Mouse (Mus musculus): ENCODE measurements around the gene Abcc6.

Abcc6 gene

DNA sequence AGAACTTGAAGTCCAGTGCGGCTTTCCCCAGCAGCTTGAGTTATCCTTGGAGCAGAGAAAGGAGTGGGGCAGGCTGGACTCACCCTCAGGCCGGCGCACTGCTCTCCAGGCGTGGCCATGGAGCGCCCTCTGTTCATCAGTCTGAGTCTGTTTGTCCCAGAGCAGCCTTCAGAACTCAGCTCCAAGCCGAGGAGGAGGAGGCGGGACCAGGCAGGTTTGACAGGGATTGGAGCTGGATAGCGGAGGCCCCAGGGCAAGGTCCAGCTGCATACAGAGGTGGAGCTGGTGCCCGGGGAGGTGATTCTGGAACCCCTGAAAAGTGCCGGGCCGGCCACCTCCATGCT is at the start of gene Abcc6:
Gene Abcc6 (minus strand): TSS at position 158 of the 344 bp plus-strand sequence.
- DNase-seq (ENCODE audit: low spot score in 2 of 2): no peak

DNA sequence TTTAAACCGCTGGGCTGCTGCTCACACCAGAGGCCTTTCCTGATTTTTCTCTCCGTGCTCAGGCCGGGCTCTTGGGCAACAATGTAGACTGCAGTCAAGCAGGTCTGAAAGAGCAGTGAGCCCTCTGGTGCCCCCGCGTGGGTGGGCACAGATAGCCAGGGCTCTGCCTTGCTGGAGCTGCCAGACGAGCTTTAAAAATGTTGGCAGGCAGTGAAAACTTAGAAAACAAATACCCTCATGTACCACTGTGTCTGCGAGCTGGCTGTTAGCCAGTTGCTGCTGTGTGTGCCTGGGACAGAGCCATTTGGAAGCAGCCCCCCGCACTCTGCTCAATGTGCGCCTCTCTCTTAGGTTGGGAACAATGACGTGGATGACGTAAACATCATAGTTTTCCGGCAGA is 47.6 kb upstream of the Abcc6 start:
- DNase-seq (ENCODE audit: low spot score in 2 of 2): no peak

DNA sequence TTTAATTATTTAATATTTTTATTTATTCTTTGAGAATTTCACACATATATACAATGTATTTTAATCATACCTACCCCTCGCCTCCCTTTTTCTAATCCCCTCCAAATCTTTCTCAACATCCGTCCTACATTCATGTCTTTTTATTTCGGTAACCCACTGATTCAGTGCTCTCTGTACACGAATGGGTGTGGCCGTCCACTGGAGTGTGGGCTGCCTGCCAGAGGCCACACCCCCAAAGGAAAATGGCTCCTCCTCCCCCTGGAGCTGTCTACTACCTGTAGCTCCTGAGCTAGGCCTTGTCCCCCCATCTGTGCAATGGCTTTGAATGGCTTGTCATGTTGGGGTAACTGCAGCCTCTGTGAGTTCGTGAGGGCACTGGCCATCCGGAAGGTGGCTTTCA is 46.7 kb upstream of the Abcc6 start:
- no peak for DNase-seq (ENCODE audit: low spot score in 2 of 2)

DNA sequence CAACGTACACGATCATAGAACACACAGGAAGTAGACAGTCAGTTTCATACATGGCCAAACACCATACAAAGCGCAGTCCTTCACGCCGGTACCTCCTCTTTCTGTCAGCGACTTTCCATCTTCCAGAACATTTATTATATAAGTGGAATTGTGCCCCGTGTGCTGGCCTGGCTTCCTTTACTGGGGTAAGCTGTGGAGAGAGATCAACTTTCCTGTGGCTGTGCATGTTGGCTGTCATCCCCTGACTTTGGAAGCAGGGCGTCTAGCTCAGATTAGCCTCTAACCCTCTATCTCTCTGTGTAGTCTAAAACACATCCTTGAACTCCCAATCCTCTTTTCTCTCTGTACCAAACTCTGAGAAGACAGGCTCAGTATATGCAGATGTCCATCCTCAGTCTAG is 38.7 kb upstream of the Abcc6 start:
- no peak for DNase-seq (ENCODE audit: low spot score in 2 of 2)

DNA sequence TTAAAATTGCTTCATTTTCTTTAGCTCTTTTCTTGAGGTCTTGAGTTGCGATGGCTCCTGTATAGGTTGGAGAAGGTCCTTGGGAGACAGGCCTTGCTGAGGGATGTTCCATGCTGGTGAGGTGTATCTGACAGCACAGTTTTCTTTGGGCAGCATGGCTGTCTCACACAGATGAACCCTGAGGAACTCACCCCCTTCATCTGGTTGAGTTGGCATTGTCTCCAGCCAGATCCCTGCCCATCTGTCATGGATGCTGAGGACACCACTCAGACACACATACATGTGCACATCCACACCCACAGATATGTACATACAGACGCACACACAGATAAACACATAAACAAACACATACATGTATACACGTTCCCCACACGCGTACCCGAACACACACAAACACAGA is 33.2 kb upstream of the Abcc6 start:
- no peak for DNase-seq (ENCODE audit: low spot score in 2 of 2)

DNA sequence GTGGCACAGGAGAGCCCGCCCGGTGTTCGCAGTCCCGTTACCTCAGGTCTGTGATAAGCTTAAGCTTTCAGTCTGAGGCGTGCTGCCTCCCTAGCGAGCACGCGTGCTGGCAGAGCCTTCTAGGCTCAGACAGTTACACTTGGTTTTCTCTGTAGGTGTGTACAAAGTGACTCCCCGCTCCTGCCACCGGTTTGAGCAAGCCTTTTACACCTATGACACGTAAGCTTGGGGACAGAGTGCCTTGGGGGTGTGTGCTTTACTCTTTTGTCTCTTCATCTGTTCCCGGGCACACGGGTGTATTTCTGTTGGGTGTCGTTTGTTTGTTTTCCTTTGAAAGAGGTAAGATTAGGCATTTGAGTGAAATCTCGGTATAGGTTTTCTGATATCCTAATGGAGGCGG is 31.5 kb upstream of the Abcc6 start:
- DNase-seq (ENCODE audit: low spot score in 2 of 2): no peak

DNA sequence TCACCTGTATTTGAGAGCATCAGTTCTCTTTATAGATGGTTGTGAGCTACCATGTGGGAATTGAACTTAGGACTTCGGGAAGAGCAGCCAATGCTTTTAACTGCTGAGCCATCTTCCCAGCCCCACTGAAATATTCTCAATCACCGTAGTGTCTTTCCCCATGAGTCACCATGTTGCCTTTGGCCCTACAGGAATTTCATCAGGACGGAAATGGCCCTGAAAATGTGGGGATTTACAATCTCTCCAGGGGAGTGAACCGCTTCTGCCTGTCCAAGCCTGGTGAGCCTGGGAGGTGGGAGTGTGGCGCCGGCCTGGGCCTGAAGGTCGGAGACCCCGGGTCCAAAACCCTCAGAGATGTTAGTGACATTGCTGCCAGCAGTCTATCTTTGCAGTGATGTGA is 30.6 kb upstream of the Abcc6 start:
- no peak for DNase-seq (ENCODE audit: low spot score in 2 of 2)

DNA sequence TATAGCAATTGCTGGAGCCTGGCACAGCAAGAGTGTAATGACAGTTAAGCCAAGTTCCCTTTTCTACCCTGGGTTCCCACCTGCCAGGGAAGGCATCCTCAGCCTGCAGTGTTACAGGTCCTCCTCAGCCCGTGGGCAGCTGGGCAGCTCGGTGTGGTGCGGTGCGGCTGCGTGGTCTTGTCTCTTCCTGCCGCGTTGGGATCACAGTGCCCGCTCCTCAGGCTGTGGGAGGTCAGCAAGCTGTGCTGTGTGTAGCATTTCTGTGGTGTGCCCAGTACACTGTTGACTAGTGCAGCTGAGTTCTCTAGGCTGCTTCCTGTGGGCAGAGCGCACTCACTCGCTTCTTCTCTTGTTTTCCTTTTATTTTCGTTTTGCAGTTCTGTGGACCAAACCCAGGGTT is 28.8 kb upstream of the Abcc6 start:
- no peak for DNase-seq (ENCODE audit: low spot score in 2 of 2)

DNA sequence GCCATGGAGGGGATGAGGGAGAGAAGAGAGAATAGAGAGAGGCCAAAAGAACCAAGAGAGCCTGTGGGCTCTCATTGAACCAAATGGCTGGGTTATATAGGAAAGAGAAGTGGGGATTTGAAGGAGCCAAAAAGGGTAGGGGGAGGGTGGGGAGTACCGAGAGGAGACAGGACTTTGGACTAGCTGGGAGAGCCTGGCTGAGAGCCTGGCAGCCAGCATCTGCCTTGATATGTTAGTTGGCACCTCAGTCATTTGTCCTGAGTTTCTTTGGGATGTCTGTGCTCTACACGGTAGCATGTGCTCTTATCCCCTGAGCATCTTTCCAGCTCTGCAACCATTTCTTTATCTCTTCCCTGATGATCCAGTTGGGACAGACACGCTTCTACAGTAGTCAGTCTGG is 23.5 kb upstream of the Abcc6 start:
- DNase-seq (ENCODE audit: low spot score in 2 of 2): no peak

DNA sequence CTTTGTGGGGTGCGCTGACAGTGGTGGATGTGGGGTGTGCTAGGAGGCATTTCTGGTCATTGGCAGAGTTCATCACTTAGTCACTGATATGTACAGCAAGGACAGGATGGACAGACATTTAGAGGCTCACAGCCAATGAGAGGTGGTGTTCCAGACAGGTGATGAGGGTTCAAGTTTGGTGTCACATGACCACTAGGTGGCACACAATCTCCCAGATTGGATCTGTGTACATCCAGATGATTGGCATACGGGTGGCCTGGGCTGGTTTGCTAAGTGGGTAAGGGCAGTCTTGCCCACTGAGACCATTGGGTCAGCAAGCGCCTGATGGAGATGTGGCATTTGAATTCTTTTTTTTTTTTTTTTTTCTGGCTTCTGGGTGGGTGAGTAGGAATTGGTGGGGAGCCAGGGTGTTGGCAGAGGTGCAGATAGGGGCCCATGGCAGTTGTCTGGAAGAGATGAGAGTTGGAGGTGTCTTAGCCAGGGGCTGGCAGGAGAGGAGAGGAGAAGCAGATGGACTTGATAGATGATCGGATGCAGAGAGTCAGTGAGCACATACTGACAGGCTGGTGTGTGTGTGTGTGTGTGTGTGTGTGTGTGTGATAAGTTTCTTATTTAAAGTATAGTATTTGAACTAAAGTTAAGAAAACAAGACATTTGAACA is 22.2 kb upstream of the Abcc6 start:
- DNase-seq (ENCODE audit: low spot score in 2 of 2): no peak

DNA sequence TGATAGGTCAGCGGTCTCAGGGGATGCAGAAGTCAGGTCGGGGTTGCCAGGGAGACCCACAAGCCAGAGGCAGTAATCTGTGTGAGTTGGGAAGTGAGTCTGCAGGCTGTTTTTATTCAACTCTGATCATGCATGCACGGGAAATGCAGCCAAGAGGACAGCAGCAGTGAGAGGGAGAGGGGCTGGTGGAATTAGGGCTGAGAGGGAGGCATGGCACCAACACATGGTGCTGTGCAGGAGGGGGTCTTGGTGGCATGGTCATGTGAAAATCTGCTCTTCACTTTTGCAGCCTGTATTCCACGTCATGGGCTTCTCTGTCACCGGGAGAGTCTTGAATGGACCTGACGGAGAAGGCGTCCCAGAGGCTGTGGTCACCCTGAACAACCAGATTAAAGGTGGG is 19.9 kb upstream of the Abcc6 start:
- no peak for DNase-seq (ENCODE audit: low spot score in 2 of 2)

DNA sequence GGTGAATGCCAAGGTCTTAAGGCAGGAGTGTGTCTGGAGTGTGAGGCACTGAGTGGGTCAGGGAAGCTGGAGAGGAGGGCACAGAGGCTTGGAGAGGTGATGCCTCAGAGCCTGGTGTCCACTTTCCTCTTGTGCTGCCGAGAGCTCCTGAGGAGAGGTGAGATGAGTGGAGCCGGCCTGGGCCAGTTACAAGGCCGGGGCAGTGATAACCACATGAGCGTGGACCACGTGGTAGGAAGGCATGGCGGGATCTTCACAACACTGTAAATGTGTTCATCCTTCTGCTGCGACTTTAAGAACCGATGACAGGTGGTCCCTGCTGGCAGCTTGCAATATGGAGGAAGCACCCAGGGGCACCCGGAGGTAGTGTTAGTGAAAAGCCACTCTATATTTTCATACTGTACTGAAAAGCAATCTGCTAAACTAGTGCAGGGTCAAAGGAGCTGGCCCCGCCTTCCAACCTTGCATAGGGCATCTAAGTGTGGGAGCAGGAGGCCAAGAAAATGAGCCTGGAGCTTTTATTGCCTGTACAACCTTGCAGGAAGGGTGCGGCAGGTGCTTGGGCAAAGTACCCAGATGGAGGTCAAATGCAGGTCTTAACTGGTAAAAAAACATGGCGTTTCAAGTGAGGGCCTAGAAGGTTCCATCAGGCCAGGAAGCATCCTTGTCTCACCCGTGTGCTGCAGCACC is 17.9 kb upstream of the Abcc6 start:
- DNase-seq (ENCODE audit: low spot score in 2 of 2): no peak

DNA sequence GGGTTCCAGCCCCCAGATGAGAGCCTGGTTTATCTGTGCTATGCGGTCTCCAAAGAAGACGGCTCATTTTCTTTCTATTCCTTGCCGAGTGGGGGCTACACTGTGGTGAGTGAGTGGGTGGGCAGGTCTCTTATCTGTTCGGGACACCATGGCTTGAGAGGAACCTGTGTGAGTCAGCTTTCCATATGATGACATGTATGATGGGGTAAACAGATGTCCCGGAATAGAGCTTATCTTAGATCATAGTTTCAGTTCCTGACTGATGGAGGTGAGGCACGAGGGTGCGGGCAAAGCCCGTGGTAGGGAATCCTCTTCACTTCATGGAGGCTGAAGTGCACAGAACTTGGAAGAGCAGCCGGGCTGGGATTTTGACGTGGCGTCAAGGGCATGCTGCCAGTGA is 15.8 kb upstream of the Abcc6 start:
- no peak for DNase-seq (ENCODE audit: low spot score in 2 of 2)

DNA sequence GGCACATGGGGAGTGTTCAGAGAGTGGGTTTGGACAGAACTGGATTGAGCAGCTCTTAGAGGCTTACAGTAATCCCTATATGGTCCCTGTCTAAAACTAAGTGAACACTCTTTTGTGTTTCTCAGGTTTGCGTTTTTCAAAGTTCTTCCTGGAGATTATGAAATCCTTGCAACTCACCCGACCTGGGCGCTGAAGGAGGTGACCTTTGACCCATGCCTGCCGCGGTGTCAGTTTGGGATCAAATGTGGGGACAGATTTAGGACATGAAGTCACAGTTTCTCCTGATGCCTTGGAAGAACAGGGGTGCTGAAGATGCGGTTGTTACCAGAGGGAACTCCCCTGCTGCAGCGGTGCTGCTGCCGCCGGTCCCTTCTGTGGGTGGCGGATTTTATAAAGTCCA is 14.0 kb upstream of the Abcc6 start:
- DNase-seq (ENCODE audit: low spot score in 2 of 2): no peak

DNA sequence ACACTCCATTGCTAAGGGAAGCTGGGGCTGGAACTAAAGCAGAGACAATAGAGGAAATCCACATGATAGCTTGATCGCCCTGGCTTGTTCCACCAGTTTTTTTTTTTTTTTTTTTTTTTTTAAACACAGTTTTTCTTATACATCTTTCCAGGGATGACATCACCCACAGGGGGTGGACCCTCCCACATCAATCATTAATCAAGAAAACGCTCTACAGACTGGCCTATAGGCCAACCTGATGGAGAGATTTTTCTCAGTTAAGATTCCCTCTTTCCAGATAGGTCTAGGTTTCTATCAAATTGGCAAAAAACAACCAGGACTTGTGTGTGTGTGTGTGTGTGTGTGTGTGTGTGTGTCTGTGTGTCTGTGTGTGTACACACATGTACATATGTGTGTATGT is 9.8 kb upstream of the Abcc6 start:
- no peak for DNase-seq (ENCODE audit: low spot score in 2 of 2)

DNA sequence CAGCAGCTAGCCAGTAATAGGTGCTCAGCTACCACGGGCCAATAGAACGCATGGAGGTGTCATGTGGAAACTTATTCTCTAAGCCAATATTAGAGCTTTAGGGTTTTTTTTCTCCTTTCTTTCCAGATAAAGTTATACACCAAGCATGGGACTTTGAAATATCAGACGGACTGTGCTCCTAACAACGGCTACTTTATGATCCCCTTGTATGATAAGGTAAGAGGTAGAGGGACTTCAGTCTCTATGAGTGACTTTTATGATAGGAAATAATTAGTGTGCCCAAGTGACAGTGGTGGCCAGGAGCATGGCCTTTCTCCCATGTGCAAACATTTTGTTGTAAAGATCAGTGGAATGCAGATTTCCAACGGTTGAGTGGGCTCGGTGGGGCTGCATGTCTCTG is 7.3 kb upstream of the Abcc6 start:
- DNase-seq (ENCODE audit: low spot score in 2 of 2): no peak

DNA sequence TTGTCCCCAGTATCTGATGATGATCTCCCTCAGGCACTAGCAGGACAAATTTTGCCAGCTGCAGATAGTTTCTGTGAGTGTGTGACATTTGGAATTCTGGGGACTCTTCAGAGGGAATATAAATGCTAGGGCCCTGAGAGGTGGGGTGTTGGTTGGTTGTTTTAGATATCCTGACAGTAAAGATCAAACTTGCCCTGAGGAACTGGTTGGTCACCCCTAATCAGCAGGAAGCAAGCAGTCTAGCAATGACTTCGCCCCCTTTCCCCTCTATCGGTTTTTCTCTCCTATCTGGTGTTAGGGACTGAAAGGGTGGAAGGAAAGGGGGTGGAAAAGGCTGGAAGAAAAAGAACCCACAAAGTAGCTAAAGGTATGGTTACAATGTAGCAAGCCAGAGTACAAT is 5.4 kb upstream of the Abcc6 start:
- no peak for DNase-seq (ENCODE audit: low spot score in 2 of 2)

DNA sequence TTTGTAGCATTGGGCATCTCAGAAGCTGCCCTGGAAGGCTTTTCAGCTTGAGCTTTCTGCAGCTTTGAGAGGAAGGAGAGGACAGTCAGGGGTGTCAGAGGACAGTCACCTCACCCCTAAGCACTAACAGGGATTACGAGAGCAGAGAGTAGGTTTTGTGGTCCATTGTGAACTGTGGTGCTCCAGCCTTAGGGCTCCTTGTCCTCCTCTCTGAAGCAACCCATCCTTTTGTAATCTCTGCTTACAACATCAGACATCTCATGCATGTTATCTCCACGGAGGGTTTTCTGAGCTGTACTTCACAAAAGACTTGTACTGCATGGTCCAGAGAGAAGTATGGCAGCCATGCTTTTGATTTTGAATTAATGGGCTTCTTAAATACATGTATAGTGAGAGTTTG is 4.9 kb upstream of the Abcc6 start:
- no peak for DNase-seq (ENCODE audit: low spot score in 2 of 2)

DNA sequence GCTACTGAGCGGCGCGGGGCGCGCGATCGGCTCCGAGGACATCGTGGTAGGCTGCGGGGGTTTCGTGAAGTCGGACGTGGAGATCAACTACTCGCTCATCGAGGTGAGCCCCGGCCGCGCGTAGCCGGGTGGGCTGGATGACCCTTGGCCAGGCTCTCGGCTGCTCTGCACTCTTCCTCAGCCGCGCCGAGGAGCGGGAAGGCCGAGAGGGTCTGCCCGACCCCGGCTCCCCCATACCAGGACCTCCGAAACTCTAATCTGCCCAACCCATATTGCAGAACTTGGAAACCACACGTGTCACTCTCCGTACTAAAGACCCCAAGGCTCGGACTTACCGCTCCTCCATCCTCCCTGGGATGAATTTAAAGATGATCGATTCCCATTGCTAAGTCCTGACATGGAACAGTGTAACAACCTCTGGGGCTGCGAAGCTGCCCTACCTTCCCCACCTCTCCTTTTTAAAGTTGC is 3.8 kb upstream of the Abcc6 start:
- DNase-seq (ENCODE audit: low spot score in 2 of 2): no peak

DNA sequence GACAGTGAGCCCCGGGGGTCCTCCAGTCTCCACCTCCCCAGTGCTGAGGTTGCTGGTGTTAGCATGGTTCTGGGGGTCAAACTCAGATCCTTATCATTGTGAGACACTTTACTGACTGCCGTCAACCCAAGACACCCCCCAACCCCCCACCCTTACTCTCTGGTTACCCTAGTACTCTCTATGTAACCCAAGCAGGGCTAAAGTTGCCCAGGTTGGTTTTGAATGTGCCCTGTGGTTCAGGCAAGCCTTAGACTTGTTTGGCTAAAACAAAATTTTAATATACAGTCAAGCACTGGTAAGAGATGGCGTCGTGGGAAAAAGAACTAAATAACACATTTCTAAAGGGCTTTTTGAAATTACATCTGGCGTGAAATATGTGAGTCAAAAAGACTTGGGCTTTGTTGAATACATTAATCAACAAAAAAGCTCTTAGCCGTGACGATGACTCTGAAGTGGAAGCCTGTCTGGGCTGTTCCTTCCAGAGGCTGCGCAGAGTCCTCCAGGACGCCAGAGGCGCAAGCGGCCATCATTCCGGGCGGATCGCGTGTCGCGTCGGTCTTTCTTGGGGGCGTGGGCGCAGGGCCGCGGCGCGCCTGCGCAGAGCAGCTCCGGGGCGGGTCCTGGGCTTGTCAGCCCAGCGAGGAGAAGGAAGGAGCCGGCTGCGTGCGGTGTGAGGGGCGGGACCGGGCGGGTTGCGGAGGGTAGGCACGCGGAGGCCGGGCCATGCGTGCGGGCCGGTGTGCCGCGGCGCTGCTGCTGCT is 3.2 kb upstream of the Abcc6 start, which contains the start of gene Nomo1:
Gene Nomo1 (plus strand): TSS at position 590 of the 761 bp plus-strand sequence.
- peak; percentile 90 to 94 for DNase-seq (ENCODE audit: low spot score in 2 of 2)

DNA sequence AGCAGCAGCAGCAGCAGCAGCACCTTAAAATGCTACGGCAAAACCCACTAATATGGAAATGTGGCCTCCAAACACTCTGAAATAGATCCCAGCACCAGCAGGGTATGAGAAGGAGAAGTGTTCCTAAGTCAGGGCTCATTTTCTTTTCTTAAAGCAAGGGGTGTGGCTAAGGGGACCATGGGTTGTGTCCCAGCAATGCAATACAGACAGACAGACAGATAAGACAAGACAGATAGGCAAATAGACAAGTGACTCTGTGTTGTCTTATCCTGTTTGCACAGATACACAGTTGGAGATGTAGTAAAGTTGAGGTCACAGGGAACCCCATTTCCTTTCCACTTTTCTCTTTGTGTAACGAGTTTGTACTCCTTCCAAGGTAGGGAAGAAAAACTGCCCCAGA is 973 bp upstream of the Abcc6 start:
- no peak for DNase-seq (ENCODE audit: low spot score in 2 of 2)

DNA sequence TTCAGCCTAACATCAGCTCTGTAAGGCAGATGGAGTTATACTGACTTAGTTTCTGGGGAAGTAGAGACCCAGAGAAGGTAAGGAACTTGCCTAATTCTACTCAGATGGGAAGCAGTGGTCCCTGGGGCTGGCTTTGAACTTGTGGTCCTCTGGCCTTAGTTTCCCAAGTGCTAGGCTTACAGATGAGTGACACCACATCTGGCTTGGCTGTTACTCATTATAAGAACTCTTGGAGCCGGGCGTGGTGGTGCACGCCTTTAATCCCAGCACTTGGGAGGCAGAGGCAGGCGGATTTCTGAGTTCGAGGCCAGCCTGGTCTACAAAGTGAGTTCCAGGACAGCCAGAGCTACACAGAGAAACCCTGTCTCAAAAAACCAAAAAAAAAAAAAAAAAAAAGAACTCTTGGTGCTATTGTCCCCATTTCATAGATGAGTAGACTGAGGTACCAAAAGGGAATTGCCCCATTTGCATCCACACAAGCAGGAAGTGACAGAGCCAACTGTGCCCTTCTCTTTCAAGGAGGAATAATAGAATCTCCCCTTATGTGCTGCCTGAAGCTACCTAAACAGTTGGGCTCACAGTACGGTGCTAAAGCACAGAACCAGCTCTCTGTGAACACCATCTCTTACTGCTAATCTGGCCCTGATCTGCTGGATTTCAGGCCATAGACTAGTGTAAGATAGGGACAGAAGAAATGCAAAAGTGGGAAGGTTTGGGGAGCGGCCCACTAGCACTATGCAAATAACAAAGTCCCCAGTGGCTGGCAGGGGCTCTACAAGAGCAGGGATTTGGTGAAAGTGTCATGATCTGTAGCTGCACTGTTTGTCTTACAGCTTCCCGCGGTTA is 580 bp downstream of the Abcc6 start:
- no peak for DNase-seq (ENCODE audit: low spot score in 2 of 2)

Measured in frontal cortex, postnatal 10 days (tissue).